26 mouse cellular contexts compared by ENCODE assay signal in genomic region chr11:35687316-35687715, GRCm38 (mm10).
DNase-seq lines count a peak whose midpoint lies in the region; ATAC-seq and TF ChIP-seq lines count a peak whose summit lies in the region.
"Had no signal": no experiment of that assay in that cellular context is flagged by ENCODE, and none has a peak within 500 bp of the region (broad histone marks: within the 10 kb centered on the region; RNA-seq: fewer than 3 reads in every experiment).

No protein-coding gene starts in this region.

- no peak for TF ChIP-seq CTCF in lung, postnatal 0 days (IDR thresholded peaks at IDR 0.05)
- TF ChIP-seq CTCF in hindbrain, postnatal 0 days (IDR thresholded peaks at IDR 0.05; ENCODE audit: low read depth): no peak

- no peak for ATAC-seq in midbrain, embryonic 11.5 days (ENCODE audit: low FRiP score)
- no peak for ATAC-seq in midbrain, embryonic 16.5 days
- peak; percentile 58 for ATAC-seq in lung, postnatal 0 days
- ATAC-seq in hindbrain, postnatal 0 days: no peak
- ATAC-seq: CD4-positive, CD25-positive, alpha-beta regulatory T cell, adult 4 months; forebrain, embryonic 13.5 days; forebrain, embryonic 16.5 days had no signal

- H3K36me3 ChIP-seq in midbrain, embryonic 11.5 days (ENCODE audit: control insufficient read depth, insufficient read depth, low read length): no peaks in the 10 kb centered on the region
- H3K36me3 ChIP-seq in midbrain, embryonic 16.5 days (ENCODE audit: control insufficient read depth, insufficient read depth, low read length): no peaks in the 10 kb centered on the region
- H3K36me3 ChIP-seq in lung, postnatal 0 days (ENCODE audit: insufficient read depth, low read length): no peaks in the 10 kb centered on the region
- no peaks in the 10 kb centered on the region for H3K36me3 ChIP-seq in hindbrain, postnatal 0 days (ENCODE audit: insufficient read depth, low read length)

- TF ChIP-seq EP300 in lung, postnatal 0 days (IDR thresholded peaks at IDR 0.05): no peak

- H3K4me3 ChIP-seq in midbrain, embryonic 11.5 days (ENCODE audit: low read depth, low read length): no peak overlapping the region
- H3K4me3 ChIP-seq in midbrain, embryonic 16.5 days (ENCODE audit: low read depth, low read length): no peak overlapping the region
- no peak overlapping the region for H3K4me3 ChIP-seq in lung, postnatal 0 days (ENCODE audit: low read depth, low read length)
- no peak overlapping the region for H3K4me3 ChIP-seq in hindbrain, postnatal 0 days (ENCODE audit: low read length)
- H3K4me3 ChIP-seq: embryonic facial prominence, embryonic 10.5 days; embryonic facial prominence, embryonic 13.5 days; erythroblast, embryonic 14.5 days; forebrain, embryonic 10.5 days; forebrain, embryonic 13.5 days had no signal

- intact Hi-C loops in heart, postnatal 36 days (cut with DNase I): no loop called here

- no peaks in the 10 kb centered on the region for H3K27me3 ChIP-seq in midbrain, embryonic 11.5 days (ENCODE audit: control insufficient read depth, insufficient read depth, low read length)
- no peaks in the 10 kb centered on the region; the same call in 1 of the 2 replicates for H3K27me3 ChIP-seq in midbrain, embryonic 16.5 days (ENCODE audit: control insufficient read depth, insufficient read depth, low read depth, low read length)
- no peaks in the 10 kb centered on the region for H3K27me3 ChIP-seq in lung, postnatal 0 days (replicated peaks; ENCODE audit: insufficient read depth, low read length)
- no peaks in the 10 kb centered on the region for H3K27me3 ChIP-seq in hindbrain, postnatal 0 days (ENCODE audit: insufficient read depth, low read length)
- H3K27me3 ChIP-seq: embryonic facial prominence, embryonic 13.5 days had no signal

- no peaks in the 10 kb centered on the region for H3K4me1 ChIP-seq in midbrain, embryonic 11.5 days (ENCODE audit: control insufficient read depth, insufficient read depth, low read length)
- no peaks in the 10 kb centered on the region for H3K4me1 ChIP-seq in midbrain, embryonic 16.5 days (ENCODE audit: control insufficient read depth, insufficient read depth, low read length)
- no peaks in the 10 kb centered on the region for H3K4me1 ChIP-seq in lung, postnatal 0 days (ENCODE audit: insufficient read depth, low read depth, low read length)
- H3K4me1 ChIP-seq in hindbrain, postnatal 0 days (ENCODE audit: insufficient read depth, low read length): no peaks in the 10 kb centered on the region
- H3K4me1 ChIP-seq: embryonic facial prominence, embryonic 13.5 days; forebrain, embryonic 10.5 days; forebrain, embryonic 13.5 days had no signal

- DNase-seq in midbrain, embryonic 11.5 days (ENCODE audit: low spot score, missing footprints): peak; percentile 59
- DNase-seq in lung, postnatal 0 days (ENCODE audit: low spot score): no peak
- DNase-seq in lung, postnatal 25 days (ENCODE audit: low spot score): peak; percentile 33
- DNase-seq in hindbrain, postnatal 0 days (ENCODE audit: low spot score): no peak
- no peak for DNase-seq in left cerebral cortex, adult 8-10 months (ENCODE audit: low spot score in 2 of 2)
- DNase-seq in heart, postnatal 36 days: no peak
- DNase-seq: adrenal gland, adult 2 months; adrenal gland, postnatal 14 days; cerebellum, adult 11 months; cerebellum, adult 2 months; cerebellum, adult 9-11 months; cerebellum, postnatal 25 days; gastrocnemius, postnatal 10 days; gastrocnemius, postnatal 36 days; heart, adult 11 months; heart, postnatal 4 days had no signal

- WGBS in midbrain, embryonic 11.5 days: 88% methylated on average over 6 of the region's 6 CpGs
- WGBS in midbrain, embryonic 16.5 days: 79% methylated on average over 6 of the region's 6 CpGs
- WGBS in lung, postnatal 0 days: 73% methylated on average over 6 of the region's 6 CpGs
- WGBS in hindbrain, postnatal 0 days: 74% methylated on average over 6 of the region's 6 CpGs

- H3K27ac ChIP-seq in midbrain, embryonic 11.5 days (ENCODE audit: low read depth, low read length): no peak overlapping the region
- H3K27ac ChIP-seq in midbrain, embryonic 16.5 days (ENCODE audit: low read length): no peak overlapping the region
- H3K27ac ChIP-seq in lung, postnatal 0 days (ENCODE audit: low read length): no peak overlapping the region
- H3K27ac ChIP-seq in hindbrain, postnatal 0 days: no peak overlapping the region
- H3K27ac ChIP-seq: embryonic facial prominence, embryonic 10.5 days; embryonic facial prominence, embryonic 13.5 days; forebrain, embryonic 10.5 days; forebrain, embryonic 13.5 days; hindbrain, embryonic 14.5 days had no signal

- no peaks in the 10 kb centered on the region for H3K9me3 ChIP-seq in midbrain, embryonic 11.5 days (ENCODE audit: control insufficient read depth, low read length)
- H3K9me3 ChIP-seq in midbrain, embryonic 16.5 days (replicated peaks; ENCODE audit: control insufficient read depth, low read length, poor library complexity, severe bottlenecking): no peaks in the 10 kb centered on the region
- no peaks in the 10 kb centered on the region for H3K9me3 ChIP-seq in lung, postnatal 0 days (ENCODE audit: low read length)
- H3K9me3 ChIP-seq in hindbrain, postnatal 0 days (ENCODE audit: low read length): no peaks in the 10 kb centered on the region
- H3K9me3 ChIP-seq: embryonic facial prominence, embryonic 13.5 days; forebrain, embryonic 13.5 days had no signal

- H3K9ac ChIP-seq in midbrain, embryonic 11.5 days (ENCODE audit: low read length): no peak overlapping the region
- no peak overlapping the region for H3K9ac ChIP-seq in midbrain, embryonic 16.5 days (ENCODE audit: low read depth, low read length)
- H3K9ac ChIP-seq in lung, postnatal 0 days (replicated peaks; ENCODE audit: low read depth): no peak overlapping the region
- H3K9ac ChIP-seq in hindbrain, postnatal 0 days (replicated peaks; ENCODE audit: low read length): no peak overlapping the region
- H3K9ac ChIP-seq: embryonic facial prominence, embryonic 13.5 days; forebrain, embryonic 13.5 days; hindbrain, embryonic 14.5 days had no signal

- no peak overlapping the region for H3K4me2 ChIP-seq in midbrain, embryonic 11.5 days
- H3K4me2 ChIP-seq in midbrain, embryonic 16.5 days (ENCODE audit: low read length): no peak overlapping the region
- no peak overlapping the region for H3K4me2 ChIP-seq in lung, postnatal 0 days (replicated peaks; ENCODE audit: low read depth, low read length)
- H3K4me2 ChIP-seq in hindbrain, postnatal 0 days (ENCODE audit: low read depth, low read length): no peak overlapping the region
- H3K4me2 ChIP-seq: embryonic facial prominence, embryonic 13.5 days; forebrain, embryonic 13.5 days; heart, embryonic 11.5 days; hindbrain, embryonic 14.5 days had no signal

Comparison
In these comparisons a context has a peak if more than half of its experiments do, and no peak if none do; other contexts are left out.
1. DNase-seq: peak in midbrain, embryonic 11.5 days (single experiment) and lung, postnatal 25 days (single experiment); none in lung, postnatal 0 days (single experiment), hindbrain, postnatal 0 days (single experiment), left cerebral cortex, adult 8-10 months (0 of 2) and heart, postnatal 36 days (0 of 2).